Mouse (Mus musculus) forebrain, postnatal 0 days (tissue): ENCODE results near the gene Pidd1. TPM values are rescaled to one million over a fixed set of nuclear protein-coding genes. Genes with fewer than 3 reads are reported as not detected.
A peak's percentile ranks its signal among the peaks of the same experiment; 100 is the strongest.

Source experiments
- ATAC-seq: fragments of 200-750 bp; cut with Nextera tagmentation; 2 replicates; pipeline ENCODE4 v1.8.0; 2017; ENCODE audit warnings: mild to moderate bottlenecking, moderate library complexity
- DNase-seq: peaks from one replicate; pipeline ENCODE4 v3.0.0-alpha.2; 2015
- H3K27ac ChIP-seq: fragments of 300-500 bp; sonication (generic); 2 replicates; pipeline ENCODE4 v1.5.1; 2014; ENCODE audit warnings: low read depth, mild to moderate bottlenecking, antibody characterized with exemption, low read length, moderate library complexity, mixed read lengths
- H3K27me3 ChIP-seq: fragments of 300-500 bp; sonication (generic); 2 replicates; pipeline ENCODE4 v1.6.1; 2014; ENCODE audit warnings: mild to moderate bottlenecking, low read length, mixed read lengths; ENCODE audit not compliant: insufficient read depth
- H3K36me3 ChIP-seq: fragments of 300-500 bp; sonication (generic); 2 replicates; pipeline ENCODE4 v1.6.1; 2014; ENCODE audit warnings: mild to moderate bottlenecking, moderate library complexity; ENCODE audit not compliant: insufficient read depth
- H3K4me1 ChIP-seq: fragments of 300-500 bp; sonication (generic); 2 replicates; pipeline ENCODE4 v1.6.1; 2014; ENCODE audit warnings: antibody characterized with exemption; ENCODE audit not compliant: insufficient read depth
- H3K4me2 ChIP-seq: fragments of 300-500 bp; sonication (generic); 2 replicates; pipeline ENCODE4 v1.6.1; 2014; ENCODE audit warnings: low read depth, mild to moderate bottlenecking, moderate library complexity
- H3K4me3 ChIP-seq: fragments of 300-500 bp; sonication (generic); 2 replicates; pipeline ENCODE4 v1.5.1; 2014; ENCODE audit warnings: low read depth, low read length, mixed read lengths
- H3K9ac ChIP-seq: fragments of 300-500 bp; sonication (generic); 2 replicates; pipeline ENCODE4 v1.6.1; 2014; ENCODE audit warnings: mild to moderate bottlenecking
- H3K9me3 ChIP-seq: fragments of 300-500 bp; sonication (generic); 2 replicates; pipeline ENCODE4 v1.6.1; 2016; ENCODE audit warnings: low read length
- CTCF ChIP-seq: sonication (generic); IDR thresholded peaks from 2 replicates; pipeline ENCODE4 v1.5.1; 2016; ENCODE audit warnings: antibody characterized with exemption, control low read depth, low read depth
- WGBS: fragments of 180-500 bp; shearing (Covaris S2); extraction: QIAGEN DNeasy Blood & Tissue Kit; methylation state at CpG from one replicate; pipeline ENCODE4 v1.1.7; 2014; 5-methylcytosine and 5-hydroxymethylcytosine counted together
- polyA plus RNA-seq: library from polyadenylated mRNA; unstranded; fragments of >200 nt; fragmentation: Nextera tagmentation; extraction: Ambion mirVana; gene quantifications from 2 replicates; pipeline ENCODE4 v1.2.1, GENCODE M21; 2015
- total RNA-seq: library from RNA; depleted of rRNA; stranded (reverse); fragments of >200 nt; gene quantifications from 2 replicates; pipeline ENCODE4 v1.2.3, GENCODE M21; 2014; rRNA removed

Pidd1 gene
- total RNA-seq: 2.0 and 2.2 TPM in 2 replicates
- 2.3 and 2.4 TPM in 2 replicates for polyA plus RNA-seq

DNA sequence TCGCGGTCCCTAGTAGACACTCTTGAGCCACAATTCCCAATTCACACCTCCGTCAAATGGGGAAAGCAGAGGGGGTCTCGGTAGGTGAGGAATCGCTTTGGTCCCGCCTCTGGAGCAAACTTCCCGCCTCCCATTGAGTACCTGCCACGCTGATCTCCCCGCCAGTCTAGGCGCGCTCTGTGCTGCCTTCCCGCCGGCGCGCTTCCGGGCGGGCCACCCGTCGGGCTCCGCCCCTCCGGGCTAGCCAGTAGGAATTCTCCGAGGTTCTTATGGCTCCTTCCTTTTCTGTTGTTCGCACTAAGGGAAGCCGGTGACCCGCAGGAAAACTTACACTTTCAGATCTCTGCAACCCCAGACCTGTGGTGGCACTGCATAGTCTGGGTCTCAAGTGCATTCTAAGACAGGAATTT is at the start of gene Pidd1:
TSS of gene Pidd1 (minus strand) at position 198 of the 410 bp plus-strand sequence.
- peak within 1 kb of the TSS; percentile 37 for H3K9ac ChIP-seq
- peak; percentile 72 for DNase-seq
- ATAC-seq: peak; percentile 23; the same call in 1 of the 2 replicates
- no peaks in the 10 kb centered on the region for H3K9me3 ChIP-seq
- peak within 1 kb of the TSS; percentile 36 for H3K4me3 ChIP-seq
- peaks cover 6% of the 10 kb centered on the region for H3K36me3 ChIP-seq
- WGBS: under 1% methylated on average over 25 of the region's 25 CpGs
- peak within 1 kb of the TSS; percentile 62 for H3K4me2 ChIP-seq
- no peak for TF ChIP-seq CTCF
- peaks cover 11% of the 10 kb centered on the region; the same call in 1 of the 2 replicates for H3K4me1 ChIP-seq
- no peaks in the 10 kb centered on the region for H3K27me3 ChIP-seq
- H3K27ac ChIP-seq: no peak within 1 kb of the TSS

DNA sequence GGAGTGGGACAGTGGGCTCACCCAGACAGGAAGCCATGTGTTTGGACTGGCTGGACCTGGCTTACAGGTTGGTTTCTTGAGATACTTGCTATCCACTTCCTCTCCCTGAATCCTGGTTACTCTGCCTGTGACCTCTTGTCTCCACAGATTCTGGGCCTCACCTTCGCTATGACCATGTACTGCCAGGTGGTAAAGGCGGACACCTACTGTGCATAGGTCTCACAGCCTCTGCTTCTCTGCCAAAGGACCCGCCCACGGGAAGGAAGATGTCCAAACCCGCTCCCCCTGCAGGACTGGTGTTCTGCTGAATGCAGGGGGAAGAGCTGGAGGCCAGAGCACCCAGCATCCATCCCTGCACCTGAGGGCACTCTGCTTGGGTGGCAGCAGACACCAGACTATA is 48.9 kb upstream of the Pidd1 start:
- Histone ChIP-seq H3K4me3 (no peak overlapping the region), H3K4me1 (no peaks in the 10 kb centered on the region), H3K36me3 (peaks cover 32% of the 10 kb centered on the region), H3K9me3 (no peaks in the 10 kb centered on the region), H3K4me2 (no peak overlapping the region), H3K9ac (no peak overlapping the region), H3K27ac (no peak overlapping the region), H3K27me3 (no peaks in the 10 kb centered on the region)
- TF ChIP-seq CTCF: no peak
- ATAC-seq (no peak), DNase-seq (no peak)
- WGBS: 86% methylated on average over 5 of the region's 5 CpGs

DNA sequence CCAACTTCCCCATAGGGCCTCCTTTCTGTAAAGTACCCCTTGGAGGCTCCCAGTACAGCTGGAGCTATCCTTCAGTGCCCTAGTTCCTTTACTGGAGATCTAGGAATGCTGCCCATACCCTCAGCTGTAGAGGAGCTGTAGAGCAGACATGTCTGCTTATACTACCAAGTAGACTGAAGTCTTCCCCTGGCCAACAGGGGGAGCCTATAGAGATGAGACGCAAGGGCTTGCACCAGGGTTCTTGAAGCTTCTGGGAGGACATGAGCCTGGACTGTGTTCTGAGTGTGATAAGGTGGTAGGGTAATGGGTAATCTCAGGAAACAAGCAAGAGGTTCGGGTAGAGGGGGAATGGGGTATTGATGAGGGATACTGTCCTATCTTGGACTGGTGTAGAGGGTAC is 47.3 kb upstream of the Pidd1 start:
- ATAC-seq: no peak
- no peak for DNase-seq
- Histone ChIP-seq H3K4me1 (no peaks in the 10 kb centered on the region), H3K4me2 (no peak overlapping the region), H3K27me3 (no peaks in the 10 kb centered on the region), H3K4me3 (no peak overlapping the region), H3K27ac (no peak overlapping the region), H3K9me3 (no peaks in the 10 kb centered on the region), H3K9ac (no peak overlapping the region), H3K36me3 (peaks cover 29% of the 10 kb centered on the region)
- peak; percentile 17; the same call in 1 of the 2 replicates for TF ChIP-seq CTCF
- WGBS: 79% methylated on average over 2 of the region's 2 CpGs

DNA sequence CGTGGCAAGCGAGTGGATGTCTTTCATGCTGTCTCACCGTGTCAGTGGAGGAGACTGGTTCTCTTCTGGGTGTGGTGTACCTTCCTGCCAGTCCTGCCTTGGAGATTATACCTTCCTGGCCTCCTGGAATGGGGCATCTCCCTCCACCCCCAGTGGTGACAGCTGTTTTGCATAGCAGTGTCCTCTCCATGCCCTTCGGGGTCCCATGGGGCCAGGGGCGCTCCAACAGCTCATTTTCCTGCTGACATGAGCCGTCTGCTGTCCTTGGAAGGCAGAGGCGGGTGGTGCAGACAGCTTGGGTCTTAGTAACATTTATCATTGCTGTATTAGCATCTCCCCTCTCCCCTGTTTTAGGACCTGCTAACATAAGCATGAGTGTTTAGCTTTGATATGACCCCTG is 43.3 kb upstream of the Pidd1 start:
- WGBS: 90% methylated on average over 7 of the region's 7 CpGs
- H3K4me2 ChIP-seq: no peak overlapping the region
- no peaks in the 10 kb centered on the region for H3K9me3 ChIP-seq
- H3K9ac ChIP-seq: no peak overlapping the region
- no peak for DNase-seq
- no peak for ATAC-seq
- peaks cover 5% of the 10 kb centered on the region; the same call in 1 of the 2 replicates for H3K36me3 ChIP-seq
- H3K4me3 ChIP-seq: no peak overlapping the region
- TF ChIP-seq CTCF: no peak
- H3K4me1 ChIP-seq: no peaks in the 10 kb centered on the region
- H3K27me3 ChIP-seq: no peaks in the 10 kb centered on the region
- H3K27ac ChIP-seq: no peak overlapping the region

DNA sequence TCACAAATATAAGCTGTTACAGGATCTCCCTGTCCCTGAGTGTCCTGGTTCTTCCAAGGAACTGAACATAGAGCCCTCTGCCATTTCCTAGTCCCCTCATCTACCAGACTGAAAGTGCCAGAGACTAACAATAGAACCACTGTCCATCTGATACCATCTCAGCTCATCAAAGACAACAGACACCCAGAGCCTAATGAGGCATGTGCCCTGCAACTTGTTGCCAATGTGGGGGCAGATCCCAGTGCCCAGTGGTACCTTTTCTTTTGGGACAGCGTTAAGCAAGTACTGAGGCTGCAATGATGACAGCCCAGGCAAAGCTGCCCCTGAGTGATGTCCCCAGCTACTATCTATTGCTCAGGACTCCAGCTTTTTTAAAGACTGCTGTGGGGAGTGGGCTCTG is 42.4 kb upstream of the Pidd1 start:
- DNase-seq (no peak), ATAC-seq (no peak)
- 83% methylated on average over 1 of the region's 1 CpGs for WGBS

DNA sequence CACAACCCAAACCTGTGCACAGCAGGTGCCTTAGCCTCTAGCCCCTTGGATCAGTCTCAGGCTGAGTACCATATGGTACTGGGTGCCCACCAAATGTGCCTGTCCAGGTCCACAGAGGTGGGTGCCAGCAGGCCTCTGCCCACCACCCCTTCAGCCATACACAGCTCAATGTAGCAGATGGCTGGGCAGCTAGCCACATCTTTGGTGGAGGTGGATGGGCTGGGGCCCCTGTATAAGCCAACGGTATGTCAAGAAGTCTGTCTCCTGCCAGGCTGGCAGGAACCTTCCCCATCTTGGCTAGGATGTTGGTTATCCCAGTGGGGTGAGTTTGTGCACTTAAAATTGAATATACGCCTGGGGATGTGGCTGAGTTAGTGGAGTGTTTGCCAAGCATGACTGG is 41.8 kb upstream of the Pidd1 start:
- Histone ChIP-seq H3K4me3 (no peak overlapping the region), H3K9ac (no peak overlapping the region), H3K4me1 (0 out of 2 replicates have a peak, but pooled peaks cover 4% of the 10 kb centered on the region), H3K4me2 (no peak overlapping the region), H3K36me3 (no peaks in the 10 kb centered on the region), H3K9me3 (no peaks in the 10 kb centered on the region), H3K27ac (no peak overlapping the region), H3K27me3 (no peaks in the 10 kb centered on the region)
- no peak for TF ChIP-seq CTCF
- WGBS: 54% methylated on average over 2 of the region's 2 CpGs
- DNase-seq: no peak
- no peak for ATAC-seq

More for the DNA sequence above, 42.4 kb upstream of the Pidd1 start:
- Histone ChIP-seq H3K9ac (no peak overlapping the region), H3K4me3 (no peak overlapping the region), H3K27me3 (no peaks in the 10 kb centered on the region), H3K4me1 (0 out of 2 replicates have a peak, but pooled peaks cover 4% of the 10 kb centered on the region), H3K9me3 (no peaks in the 10 kb centered on the region), H3K4me2 (no peak overlapping the region), H3K36me3 (no peaks in the 10 kb centered on the region), H3K27ac (no peak overlapping the region)
- no peak for TF ChIP-seq CTCF

DNA sequence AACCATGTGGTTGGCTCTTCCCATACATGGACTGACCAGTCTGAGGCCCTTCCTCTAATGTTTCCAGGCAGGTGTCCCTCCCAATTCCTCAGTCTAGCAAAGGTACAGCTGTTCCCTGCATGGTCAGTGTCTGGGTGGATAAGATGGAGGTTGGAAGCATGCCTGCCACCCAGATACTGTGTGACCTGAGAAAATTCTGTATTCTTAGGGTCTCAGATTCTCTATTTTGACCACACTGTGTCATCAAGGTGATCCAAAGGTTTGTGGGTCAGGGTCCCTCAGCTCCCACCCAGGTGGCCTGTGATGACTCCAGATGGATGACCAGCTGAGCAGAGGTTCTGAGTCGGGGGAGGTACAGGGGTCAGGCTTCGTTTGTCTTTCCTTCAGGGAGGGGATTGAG is 41.4 kb upstream of the Pidd1 start:
- no peak for ATAC-seq
- no peak overlapping the region for H3K4me2 ChIP-seq
- no peak overlapping the region for H3K9ac ChIP-seq
- H3K27ac ChIP-seq: no peak overlapping the region
- DNase-seq: no peak
- H3K9me3 ChIP-seq: no peaks in the 10 kb centered on the region
- H3K27me3 ChIP-seq: no peaks in the 10 kb centered on the region; the same call in 1 of the 2 replicates
- no peaks in the 10 kb centered on the region for H3K36me3 ChIP-seq
- no peak overlapping the region for H3K4me3 ChIP-seq
- 73% methylated on average over 2 of the region's 2 CpGs for WGBS
- 0 out of 2 replicates have a peak, but pooled peaks cover 4% of the 10 kb centered on the region for H3K4me1 ChIP-seq
- TF ChIP-seq CTCF: no peak
